Mouse (Mus musculus): ENCODE results near the gene Pdc.
"Not testable (repeated sequence)": the region's sequence is repeated elsewhere in the genome, so short reads cannot be mapped to it uniquely, and the experiment has no call there.

Gene Pdc

GRCm38 (mm10) chr1:150319205-150319604, at the start of gene Pdc:
Gene Pdc, plus strand, starts transcription at chr1:150319417.
- no peak for DNase-seq (ENCODE audit: extremely low read depth, low read depth, low spot score)

GRCm38 (mm10) chr1:150294051-150294450, 25.2 kb upstream of the Pdc start:
- DNase-seq (ENCODE audit: extremely low read depth, low read depth, low spot score): not testable (repeated sequence)

GRCm38 (mm10) chr1:150307599-150307998, 11.6 kb upstream of the Pdc start:
- DNase-seq (ENCODE audit: extremely low read depth, low read depth, low spot score): no peak

- no peak for DNase-seq (ENCODE audit: extremely low read depth, low read depth, low spot score)
Measured at GRCm38 (mm10) chr1:150335111-150335510, 15.9 kb downstream of the Pdc start.

GRCm38 (mm10) chr1:150360864-150361263, 41.6 kb downstream of the Pdc start:
- DNase-seq (ENCODE audit: extremely low read depth, low read depth, low spot score): no peak

- no peak for DNase-seq (ENCODE audit: extremely low read depth, low read depth, low spot score)
Measured at GRCm38 (mm10) chr1:150372895-150373294, 53.7 kb downstream of the Pdc start.

GRCm38 (mm10) chr1:150374247-150374646, 55.0 kb downstream of the Pdc start:
- DNase-seq (ENCODE audit: extremely low read depth, low read depth, low spot score): no peak
